Mouse (Mus musculus) liver, adult 2 months (tissue): ENCODE data around the gene Ptp4a2.

Experiments
- CTCF ChIP-seq: fragments of 200-500 bp; IDR thresholded peaks from 2 replicates; pipeline ENCODE4 v1.5.1; 2011; ENCODE audit warnings: low read depth, low read length, control low read depth
- POLR2A ChIP-seq: fragments of 200-500 bp; IDR thresholded peaks from 2 replicates; pipeline ENCODE4 v1.6.1; 2011; ENCODE audit warnings: low read length, control low read depth; ENCODE audit not compliant: insufficient read depth; ENCODE audit errors: extremely low read depth

GRCm38 (mm10) chr4:129877967-129878655 lies 67.1 kb downstream of the Ptp4a2 start:
- TF ChIP-seq POLR2A, result no peak
- no peak for TF ChIP-seq CTCF
